ENCODE assay signal across 14 mouse cellular contexts in genomic region chr2:69011392-69011791, GRCm38 (mm10).
A peak's percentile ranks its signal among the peaks of the same experiment; 100 is the strongest.
DNase-seq lines count a peak whose midpoint lies in the region; ATAC-seq and TF ChIP-seq lines count a peak whose summit lies in the region.
"Had no signal": no experiment of that assay in that cellular context is flagged by ENCODE, and none has a peak within 500 bp of the region (broad histone marks: within the 10 kb centered on the region; RNA-seq: fewer than 3 reads in every experiment).

No protein-coding gene starts in this region.

- TF ChIP-seq CTCF in intestine, postnatal 0 days (IDR thresholded peaks at IDR 0.05; ENCODE audit: low read depth): no peak

- peaks cover 3% of the 10 kb centered on the region; the same call in 1 of the 2 replicates for H3K4me1 ChIP-seq in embryonic facial prominence, embryonic 14.5 days (ENCODE audit: control insufficient read depth, insufficient read depth, low read length)
- peaks cover 26% of the 10 kb centered on the region for H3K4me1 ChIP-seq in hindbrain, embryonic 14.5 days (replicated peaks; ENCODE audit: control insufficient read depth, insufficient read depth, low read length)
- peaks cover 28% of the 10 kb centered on the region for H3K4me1 ChIP-seq in neural tube, embryonic 13.5 days (replicated peaks)
- no peaks in the 10 kb centered on the region for H3K4me1 ChIP-seq in intestine, postnatal 0 days (replicated peaks; ENCODE audit: control insufficient read depth, insufficient read depth, low read length)

- peak; percentile 14 to 17 for DNase-seq in left cerebral cortex, postnatal 14 days (ENCODE audit: low spot score in 2 of 2)
- DNase-seq in left cerebral cortex, adult 8-10 months (ENCODE audit: low spot score in 2 of 2): no peak
- no peak for DNase-seq in embryonic facial prominence, embryonic 14.5 days (ENCODE audit: low spot score)
- peak; percentile 75 for DNase-seq in hindbrain, embryonic 14.5 days (ENCODE audit: low spot score)
- DNase-seq in cerebellum, adult 18-20 months: no peak
- no peak for DNase-seq in kidney, adult 11 months
- DNase-seq: lung, embryonic 14.5 days; thymus, adult 2 months had no signal

- H3K36me3 ChIP-seq in embryonic facial prominence, embryonic 14.5 days (ENCODE audit: control insufficient read depth, insufficient read depth, low read length): no peaks in the 10 kb centered on the region
- H3K36me3 ChIP-seq in hindbrain, embryonic 14.5 days (replicated peaks; ENCODE audit: control insufficient read depth, insufficient read depth): no peaks in the 10 kb centered on the region
- no peaks in the 10 kb centered on the region for H3K36me3 ChIP-seq in neural tube, embryonic 13.5 days
- no peaks in the 10 kb centered on the region for H3K36me3 ChIP-seq in intestine, postnatal 0 days (ENCODE audit: control insufficient read depth, insufficient read depth)
- H3K36me3 ChIP-seq: kidney, embryonic 15.5 days; limb, embryonic 15.5 days had no signal

- no peaks in the 10 kb centered on the region for H3K9me3 ChIP-seq in embryonic facial prominence, embryonic 14.5 days (ENCODE audit: control insufficient read depth, low read length)
- H3K9me3 ChIP-seq in hindbrain, embryonic 14.5 days (ENCODE audit: control insufficient read depth, low read length): no peaks in the 10 kb centered on the region
- no peaks in the 10 kb centered on the region for H3K9me3 ChIP-seq in neural tube, embryonic 13.5 days
- H3K9me3 ChIP-seq in intestine, postnatal 0 days (ENCODE audit: control insufficient read depth): no peaks in the 10 kb centered on the region
- H3K9me3 ChIP-seq: kidney, embryonic 15.5 days; limb, embryonic 15.5 days; megakaryocyte, embryonic 14.5 days had no signal

- 0 out of 2 replicates have a peak overlapping the region, but pooled peaks have one; percentile 25 for H3K9ac ChIP-seq in embryonic facial prominence, embryonic 14.5 days (ENCODE audit: low read depth, low read length)
- H3K9ac ChIP-seq in hindbrain, embryonic 14.5 days: 0 out of 2 replicates have a peak overlapping the region, but pooled peaks have one; percentile 7
- H3K9ac ChIP-seq in neural tube, embryonic 13.5 days: no peak overlapping the region; the same call in 1 of the 2 replicates
- H3K9ac ChIP-seq in intestine, postnatal 0 days (ENCODE audit: low read depth, low read length): no peak overlapping the region
- H3K9ac ChIP-seq: kidney, embryonic 15.5 days; limb, embryonic 15.5 days; lung, embryonic 14.5 days had no signal

- no peaks in the 10 kb centered on the region for H3K27me3 ChIP-seq in embryonic facial prominence, embryonic 14.5 days (replicated peaks; ENCODE audit: control insufficient read depth, insufficient read depth, low read length)
- H3K27me3 ChIP-seq in hindbrain, embryonic 14.5 days (ENCODE audit: control insufficient read depth, insufficient read depth, low read length): no peaks in the 10 kb centered on the region
- H3K27me3 ChIP-seq in neural tube, embryonic 13.5 days: no peaks in the 10 kb centered on the region
- H3K27me3 ChIP-seq in intestine, postnatal 0 days (replicated peaks; ENCODE audit: control insufficient read depth, insufficient read depth, low read length): no peaks in the 10 kb centered on the region
- H3K27me3 ChIP-seq: kidney, embryonic 15.5 days; limb, embryonic 15.5 days; megakaryocyte, embryonic 14.5 days had no signal

- peak; percentile 47; the same call in 1 of the 2 replicates for ATAC-seq in embryonic facial prominence, embryonic 14.5 days (ENCODE audit: low read depth)
- ATAC-seq in hindbrain, embryonic 14.5 days (ENCODE audit: low FRiP score): peak; percentile 91
- peak; percentile 94 for ATAC-seq in neural tube, embryonic 13.5 days (ENCODE audit: low read depth)
- ATAC-seq in intestine, postnatal 0 days: no peak
- ATAC-seq: activated CD4-positive, CD25-positive, alpha-beta regulatory T cell, adult 4 months had no signal

- no peak overlapping the region for H3K27ac ChIP-seq in embryonic facial prominence, embryonic 14.5 days (replicated peaks; ENCODE audit: low read depth, low read length)
- peak overlapping the region; percentile 86 for H3K27ac ChIP-seq in hindbrain, embryonic 14.5 days
- H3K27ac ChIP-seq in neural tube, embryonic 13.5 days (replicated peaks): peak overlapping the region; percentile 67
- H3K27ac ChIP-seq in intestine, postnatal 0 days (ENCODE audit: low read depth, low read length): no peak overlapping the region
- H3K27ac ChIP-seq: kidney, embryonic 15.5 days; limb, embryonic 15.5 days had no signal

- intact Hi-C loops in left cerebral cortex, postnatal 14 days (cut with DNase I): no loop called here

- H3K4me3 ChIP-seq in embryonic facial prominence, embryonic 14.5 days (ENCODE audit: low read depth, low read length): no peak overlapping the region
- H3K4me3 ChIP-seq in hindbrain, embryonic 14.5 days (replicated peaks; ENCODE audit: low read length): no peak overlapping the region
- no peak overlapping the region for H3K4me3 ChIP-seq in neural tube, embryonic 13.5 days
- no peak overlapping the region for H3K4me3 ChIP-seq in intestine, postnatal 0 days (ENCODE audit: low read depth, low read length)
- H3K4me3 ChIP-seq: kidney, embryonic 15.5 days; limb, embryonic 15.5 days; megakaryocyte, embryonic 14.5 days had no signal

- 40% methylated on average over 7 of the region's 7 CpGs for WGBS in embryonic facial prominence, embryonic 14.5 days
- WGBS in hindbrain, embryonic 14.5 days: 10% methylated on average over 7 of the region's 7 CpGs
- 16% methylated on average over 7 of the region's 7 CpGs for WGBS in neural tube, embryonic 13.5 days
- 69% methylated on average over 7 of the region's 7 CpGs for WGBS in intestine, postnatal 0 days

- peak overlapping the region; percentile 18; the same call in 1 of the 2 replicates for H3K4me2 ChIP-seq in embryonic facial prominence, embryonic 14.5 days (ENCODE audit: low read depth, low read length)
- H3K4me2 ChIP-seq in hindbrain, embryonic 14.5 days (replicated peaks): peak overlapping the region; percentile 33
- H3K4me2 ChIP-seq in neural tube, embryonic 13.5 days: peak overlapping the region; percentile 25; the same call in 1 of the 2 replicates
- H3K4me2 ChIP-seq in intestine, postnatal 0 days (replicated peaks; ENCODE audit: low read depth): no peak overlapping the region
- H3K4me2 ChIP-seq: kidney, embryonic 15.5 days; limb, embryonic 15.5 days; lung, embryonic 14.5 days had no signal

Comparison
In these comparisons a context has a peak if more than half of its experiments do, and no peak if none do; other contexts are left out.
1. DNase-seq: peak in left cerebral cortex, postnatal 14 days (2 of 2) and hindbrain, embryonic 14.5 days (single experiment); none in left cerebral cortex, adult 8-10 months (0 of 2), embryonic facial prominence, embryonic 14.5 days (single experiment), cerebellum, adult 18-20 months (0 of 2) and kidney, adult 11 months (single experiment).
2. H3K27ac ChIP-seq: peak in hindbrain, embryonic 14.5 days (single experiment) and neural tube, embryonic 13.5 days (single experiment); none in embryonic facial prominence, embryonic 14.5 days (single experiment) and intestine, postnatal 0 days (single experiment).
3. H3K9ac ChIP-seq: peak in embryonic facial prominence, embryonic 14.5 days (single experiment) and hindbrain, embryonic 14.5 days (single experiment); none in neural tube, embryonic 13.5 days (single experiment) and intestine, postnatal 0 days (single experiment).